Mouse (Mus musculus): ENCODE data around the gene 9230113P08Rik. TPM values are rescaled to one million over a fixed set of nuclear protein-coding genes. Genes with fewer than 3 reads are reported as not detected.
"Not testable (repeated sequence)": the region's sequence is repeated elsewhere in the genome, so short reads cannot be mapped to it uniquely, and the experiment has no call there.

Gene 9230113P08Rik
- polyA plus RNA-seq (2015; fragmentation: Nextera tagmentation; extraction: Ambion mirVana): not detected in 2 replicates

DNA sequence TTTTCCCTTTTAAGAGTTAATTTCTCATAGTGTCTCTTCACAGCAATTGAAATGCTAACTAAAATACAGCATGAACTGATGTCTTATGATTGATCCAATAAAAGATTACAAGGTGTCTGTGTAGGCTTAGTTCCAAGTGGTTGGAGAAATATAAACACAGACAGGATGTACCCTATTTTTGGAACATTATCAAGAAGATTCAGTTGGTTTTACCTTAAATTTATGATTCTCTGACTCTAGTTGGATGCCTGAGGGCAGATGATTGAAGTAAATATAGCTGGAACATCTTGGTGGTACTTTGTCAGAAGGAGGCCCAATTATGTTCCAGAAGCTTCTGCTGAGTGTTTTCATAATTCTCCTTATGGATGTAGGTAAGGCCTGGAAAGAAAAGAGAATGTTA lies at the start of gene 9230113P08Rik:
Gene 9230113P08Rik, plus strand, starts transcription at position 301 of the 400 bp plus-strand sequence.
- H3K9ac ChIP-seq; H3K27ac ChIP-seq (replicated peaks); ATAC-seq (ENCODE audit: insufficient read depth); H3K4me2 ChIP-seq; H3K4me3 ChIP-seq (replicated peaks); H3K4me1 ChIP-seq (replicated peaks); H3K36me3 ChIP-seq (replicated peaks); H3K27me3 ChIP-seq; H3K9me3 ChIP-seq (replicated peaks): not testable (repeated sequence)

DNA sequence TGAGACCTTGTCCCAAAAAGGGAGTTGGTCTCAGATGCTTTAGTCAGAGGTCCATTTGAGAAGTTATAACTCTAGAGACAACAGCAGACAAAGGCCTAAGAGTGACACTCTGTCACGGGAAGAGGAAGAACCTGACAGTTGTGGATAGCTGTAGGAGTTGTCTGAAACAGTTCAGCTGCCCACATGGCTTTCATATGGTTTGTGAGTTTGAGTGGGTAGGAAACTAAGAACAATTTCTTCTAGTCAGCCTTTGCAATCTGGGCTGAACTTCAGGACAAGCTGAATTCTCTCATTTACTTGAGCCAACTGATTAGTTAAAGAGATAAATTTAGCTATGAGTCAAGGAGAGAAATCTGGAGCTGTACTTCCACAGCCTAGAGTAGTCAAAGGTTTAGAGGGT lies 15.1 kb upstream of the 9230113P08Rik start:
- H3K27me3 ChIP-seq; H3K27ac ChIP-seq (replicated peaks); H3K36me3 ChIP-seq (replicated peaks); H3K9me3 ChIP-seq (replicated peaks); ATAC-seq (ENCODE audit: insufficient read depth); H3K4me3 ChIP-seq (replicated peaks); H3K4me2 ChIP-seq; H3K9ac ChIP-seq; H3K4me1 ChIP-seq (replicated peaks): not testable (repeated sequence)
- 43% methylated on average over 1 of the region's 1 CpGs for WGBS (ENCODE audit: insufficient replicate concordance)

DNA sequence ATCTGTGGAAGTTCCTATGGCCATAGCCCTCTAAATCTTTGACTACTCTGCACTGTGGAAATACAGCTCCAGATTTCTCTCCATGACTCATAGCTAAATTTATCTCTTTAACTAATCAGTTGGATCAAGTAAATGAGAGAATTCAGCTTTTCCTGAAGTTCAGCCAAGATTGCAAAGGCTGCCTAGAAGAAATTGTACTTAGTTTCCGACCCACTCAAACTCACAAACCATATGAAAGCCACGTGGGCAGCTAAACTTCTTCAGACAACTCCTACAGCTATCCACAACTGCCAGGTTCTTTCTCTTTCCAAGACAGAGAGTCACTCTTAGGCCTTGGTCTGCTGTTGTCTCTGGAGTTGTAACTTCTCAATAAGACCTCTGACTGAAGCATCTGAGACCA lies 3.7 kb upstream of the 9230113P08Rik start:
- WGBS (ENCODE audit: insufficient replicate concordance): 36% methylated on average over 2 of the region's 2 CpGs
- H3K4me1 ChIP-seq (replicated peaks): no peaks in the 10 kb centered on the region
- no peaks in the 10 kb centered on the region for H3K36me3 ChIP-seq (replicated peaks)
- H3K4me3 ChIP-seq (replicated peaks): no peak overlapping the region
- H3K27ac ChIP-seq (replicated peaks): no peak overlapping the region
- no peaks in the 10 kb centered on the region for H3K27me3 ChIP-seq
- ATAC-seq (ENCODE audit: insufficient read depth): no peak
- no peak overlapping the region for H3K9ac ChIP-seq
- no peak overlapping the region for H3K4me2 ChIP-seq
- H3K9me3 ChIP-seq (replicated peaks): no peaks in the 10 kb centered on the region

DNA sequence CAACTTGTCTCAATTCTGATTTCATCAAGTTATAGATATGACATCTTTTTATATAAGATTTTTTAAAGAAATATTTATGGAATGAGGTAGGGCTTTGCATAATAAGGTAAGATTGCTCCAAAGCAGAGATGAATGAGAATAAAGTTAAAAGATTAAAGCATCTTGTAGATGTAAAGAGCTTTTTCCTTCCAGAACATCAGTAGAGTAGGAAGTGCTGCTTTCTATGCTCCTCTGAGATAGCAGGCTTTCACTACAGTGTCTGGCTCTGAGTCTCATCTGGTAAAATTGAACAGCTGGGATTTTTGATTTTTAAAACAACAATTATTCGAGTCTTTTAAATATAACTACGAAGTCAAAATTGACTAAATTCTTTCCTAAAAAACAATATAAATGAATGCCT lies 22.6 kb downstream of the 9230113P08Rik start:
- WGBS (ENCODE audit: insufficient replicate concordance): 46% methylated on average over 2 of the region's 2 CpGs
- Histone ChIP-seq H3K4me3 (replicated peaks) (no peak overlapping the region), H3K27ac (replicated peaks) (no peak overlapping the region), H3K36me3 (replicated peaks) (no peaks in the 10 kb centered on the region), H3K9me3 (replicated peaks) (no peaks in the 10 kb centered on the region), H3K9ac (no peak overlapping the region), H3K4me2 (no peak overlapping the region), H3K27me3 (no peaks in the 10 kb centered on the region), H3K4me1 (replicated peaks) (no peaks in the 10 kb centered on the region)
- no peak for ATAC-seq (ENCODE audit: insufficient read depth)

Other genes with a start within 250 kb of the 9230113P08Rik start
- gene Pate1, start 221.0 kb upstream of the 9230113P08Rik start, polyA plus RNA-seq (2015; fragmentation: Nextera tagmentation; extraction: Ambion mirVana): not detected in 2 replicates
- gene Gm17677, start 167.4 kb upstream of the 9230113P08Rik start, polyA plus RNA-seq (2015; fragmentation: Nextera tagmentation; extraction: Ambion mirVana): not detected in 2 replicates
- not detected in 2 replicates for gene Gm17727, start 130.3 kb upstream of the 9230113P08Rik start, polyA plus RNA-seq (2015; fragmentation: Nextera tagmentation; extraction: Ambion mirVana)
- not detected in 2 replicates for gene Gm27235, start 118.3 kb upstream of the 9230113P08Rik start, polyA plus RNA-seq (2015; fragmentation: Nextera tagmentation; extraction: Ambion mirVana)
- gene D730048I06Rik, start 118.3 kb upstream of the 9230113P08Rik start, polyA plus RNA-seq (2015; fragmentation: Nextera tagmentation; extraction: Ambion mirVana): not detected in 2 replicates
- gene 9230110F15Rik, start 64.3 kb upstream of the 9230113P08Rik start, polyA plus RNA-seq (2015; fragmentation: Nextera tagmentation; extraction: Ambion mirVana): not detected in 2 replicates
- not detected in 2 replicates for gene Gm5916, start 220.4 kb downstream of the 9230113P08Rik start, polyA plus RNA-seq (2015; fragmentation: Nextera tagmentation; extraction: Ambion mirVana)

Measured in liver, embryonic 15.5 days (tissue).